Mouse (Mus musculus) heart, adult 11 months (tissue): ENCODE measurements around the gene Tigd3.

ENCODE experiments used
- DNase-seq: peaks from one replicate; pipeline ENCODE4 v3.0.0; 2022

Gene Tigd3

DNA sequence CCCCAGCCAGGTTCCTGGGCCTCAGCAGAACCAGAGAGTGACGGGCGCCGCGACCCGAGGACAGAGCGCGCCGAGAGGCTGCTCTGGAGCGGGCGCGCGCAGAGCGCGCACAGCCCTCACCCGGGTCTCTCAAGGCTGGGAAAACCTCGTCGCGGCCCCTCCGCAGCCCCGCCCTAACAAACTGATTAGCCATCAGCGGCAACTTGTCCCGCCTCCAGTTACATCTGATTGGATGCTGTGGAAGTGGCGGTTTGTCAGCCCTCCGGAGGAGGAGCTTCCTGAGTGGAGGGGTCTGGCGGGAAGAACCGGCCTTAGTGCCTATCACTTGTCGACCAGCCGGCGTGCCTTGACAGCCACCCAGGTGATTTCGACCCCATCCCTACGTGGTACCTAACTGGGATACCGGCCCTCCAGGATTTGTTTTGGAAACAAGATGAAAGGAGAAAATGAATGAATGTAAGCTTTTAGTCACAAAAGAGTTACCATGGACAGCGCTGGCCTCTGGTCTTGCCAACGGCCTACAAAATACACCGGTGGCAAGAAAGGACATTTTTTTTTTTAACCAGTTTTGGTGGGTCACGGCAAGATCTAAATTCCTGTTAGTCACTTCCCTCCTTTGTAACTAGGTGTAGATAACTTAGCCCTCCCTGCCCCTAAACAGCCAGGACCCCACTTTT lies at the start of gene Tigd3:
Gene Tigd3, minus strand, starts transcription at position 148 of the 677 bp plus-strand sequence.
- DNase-seq, result peak; percentile 100

GRCm38 (mm10) chr19:5943404-5943803 lies 49.5 kb upstream of the Tigd3 start:
- DNase-seq, result peak; percentile 90

DNA sequence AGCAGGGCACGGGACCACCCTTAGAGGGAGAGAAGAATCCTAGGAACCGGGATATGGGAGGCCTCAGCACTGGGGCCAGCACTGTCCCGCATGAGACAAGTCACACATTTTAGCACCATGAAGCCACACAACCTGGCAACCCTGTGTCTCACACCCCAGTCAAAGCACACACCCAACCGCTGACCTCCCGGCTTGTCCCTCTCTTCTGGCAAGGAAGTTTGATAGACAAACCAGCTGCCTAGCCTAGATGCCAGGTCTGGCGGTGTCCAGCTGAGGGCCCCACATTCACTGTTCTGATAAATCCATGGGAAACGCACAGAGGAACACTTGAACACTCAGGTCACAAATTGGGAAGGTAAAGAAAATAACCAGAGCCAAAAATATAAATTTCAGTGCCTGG lies 48.6 kb upstream of the Tigd3 start:
- DNase-seq, result peak; percentile 91

GRCm38 (mm10) chr19:5940656-5941055 lies 46.7 kb upstream of the Tigd3 start:
- DNase-seq, result peak; percentile 95

DNA sequence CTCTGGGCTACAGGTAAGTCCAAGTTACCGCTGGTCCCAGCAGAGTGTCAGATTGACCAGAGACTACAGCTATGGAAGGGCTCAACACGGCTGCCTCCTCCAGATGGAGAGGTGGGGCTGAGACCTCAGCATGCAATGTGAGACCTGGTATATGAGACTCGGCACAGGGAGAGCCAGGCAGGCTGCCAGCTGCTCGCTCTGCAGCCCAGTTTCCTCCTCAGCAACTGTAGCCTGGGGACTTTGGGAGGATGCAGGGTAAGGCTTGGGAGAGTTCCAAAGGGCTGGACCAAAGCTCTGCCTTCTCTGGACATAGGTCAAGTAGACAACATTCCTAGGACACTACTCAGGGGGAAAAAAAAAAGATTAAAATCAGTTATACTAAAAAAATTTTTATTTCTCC lies 46.2 kb upstream of the Tigd3 start:
- DNase-seq, result peak; percentile 99

DNA sequence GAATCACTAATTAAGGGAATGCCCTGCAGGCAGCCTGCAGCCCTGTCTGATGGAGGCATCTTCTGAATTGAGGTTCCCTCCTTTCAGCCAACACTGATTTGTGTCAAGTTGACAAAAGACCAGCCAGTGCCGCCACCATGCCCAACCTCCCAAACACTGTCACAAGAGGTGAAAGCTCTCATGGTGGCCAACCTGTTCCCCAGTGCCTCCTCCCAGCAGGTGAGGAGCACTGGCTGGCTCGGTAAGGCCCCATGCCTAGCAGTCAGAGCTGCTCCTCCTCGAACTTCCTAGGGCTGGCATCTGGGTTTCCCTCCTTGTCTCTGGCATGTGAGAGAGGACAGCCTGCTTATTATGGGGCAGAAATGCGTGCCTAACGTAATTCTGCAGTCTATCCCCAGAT lies 45.8 kb upstream of the Tigd3 start:
- DNase-seq, result peak; percentile 90

DNA sequence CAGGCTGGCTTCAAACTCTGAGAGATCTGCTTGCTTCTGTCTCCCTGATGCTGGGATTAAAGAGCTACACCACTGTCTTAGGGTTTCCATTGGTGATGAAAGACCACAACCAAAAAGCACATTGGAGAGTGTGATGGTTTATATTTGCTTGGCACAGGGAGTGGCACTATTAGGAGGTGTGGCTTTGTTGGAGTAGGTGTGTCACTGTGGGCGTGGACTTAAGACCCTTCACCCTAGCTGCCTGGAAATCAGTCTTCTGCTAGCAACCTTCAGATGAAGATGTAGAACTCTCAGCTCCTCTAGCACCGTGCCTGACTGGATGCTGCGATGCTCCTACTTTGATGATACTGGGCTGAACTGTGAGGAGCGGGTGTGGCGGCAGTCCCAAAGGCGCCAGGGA lies 44.6 kb upstream of the Tigd3 start:
- DNase-seq, result peak; percentile 78

DNA sequence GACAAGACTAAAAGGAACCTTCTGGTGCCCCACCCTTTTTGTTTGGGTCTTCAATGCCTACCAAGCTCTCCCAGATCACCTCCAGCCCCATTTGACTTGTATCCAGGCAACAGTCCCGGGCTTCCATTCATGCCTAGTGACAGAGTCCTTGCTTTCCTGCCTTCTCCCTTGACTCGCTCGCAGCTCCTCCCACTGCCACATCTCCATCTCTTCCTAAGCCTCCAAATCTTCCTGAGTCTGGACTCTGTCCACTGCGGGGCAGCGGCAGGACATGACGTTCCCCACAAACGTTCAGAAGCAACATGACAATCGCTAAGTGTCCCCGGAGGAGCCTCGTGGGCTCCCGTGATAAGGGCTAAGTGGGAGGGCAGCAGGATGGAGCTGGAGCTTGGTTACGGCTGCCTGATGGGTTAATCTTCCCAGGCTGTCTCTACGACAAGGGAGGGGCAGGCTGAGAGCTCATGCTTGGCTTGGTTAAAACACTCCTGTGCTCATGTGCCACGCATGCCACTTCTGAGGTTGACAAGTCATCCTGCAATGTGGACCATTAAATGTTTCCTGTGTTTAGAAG lies 44.0 kb upstream of the Tigd3 start:
- peak; percentile 94 for DNase-seq

- peak; percentile 95 for DNase-seq
These were observed 43.3 kb upstream of the Tigd3 start for GRCm38 (mm10) chr19:5937095-5937835.

DNA sequence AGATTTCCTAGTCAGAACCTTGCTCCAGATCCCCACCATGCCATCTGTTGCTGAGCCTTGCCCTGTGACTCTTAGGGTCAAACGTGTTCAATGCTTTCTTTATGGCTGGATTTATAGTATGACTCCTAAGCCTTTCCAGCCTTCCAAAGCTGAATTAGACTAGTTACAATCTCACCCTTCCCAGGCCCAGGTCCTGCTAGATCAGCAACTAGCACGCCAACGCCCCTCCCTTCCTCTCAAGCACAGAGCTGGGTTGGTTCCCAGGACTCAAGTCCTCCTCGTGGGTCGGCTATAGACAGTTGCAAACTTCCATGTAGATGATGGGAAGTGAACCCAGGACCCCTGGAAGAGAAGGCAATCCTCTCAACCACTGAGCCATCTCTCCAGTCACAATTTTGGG lies 41.7 kb upstream of the Tigd3 start:
- peak; percentile 97 for DNase-seq

DNA sequence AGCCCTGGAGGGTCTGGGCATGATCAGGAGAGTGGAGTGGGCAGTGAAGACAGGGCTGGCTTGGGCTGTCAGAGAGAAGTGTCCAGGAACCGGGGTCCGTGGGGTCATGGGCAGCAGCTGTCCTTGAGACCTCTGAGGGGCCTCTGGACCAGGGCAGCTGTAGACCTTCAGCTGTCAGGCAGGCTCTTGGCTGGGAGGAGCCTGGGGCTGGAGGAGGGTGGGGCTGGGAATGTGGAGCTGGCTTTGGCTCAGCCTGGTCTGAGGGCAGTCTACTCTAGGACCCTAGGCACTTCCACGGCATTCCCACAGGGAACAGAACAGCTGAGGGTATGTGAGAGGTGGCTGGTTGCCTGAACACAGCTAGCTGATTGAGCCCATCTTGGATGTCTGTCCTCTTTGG lies 41.3 kb upstream of the Tigd3 start:
- peak; percentile 98 for DNase-seq

DNA sequence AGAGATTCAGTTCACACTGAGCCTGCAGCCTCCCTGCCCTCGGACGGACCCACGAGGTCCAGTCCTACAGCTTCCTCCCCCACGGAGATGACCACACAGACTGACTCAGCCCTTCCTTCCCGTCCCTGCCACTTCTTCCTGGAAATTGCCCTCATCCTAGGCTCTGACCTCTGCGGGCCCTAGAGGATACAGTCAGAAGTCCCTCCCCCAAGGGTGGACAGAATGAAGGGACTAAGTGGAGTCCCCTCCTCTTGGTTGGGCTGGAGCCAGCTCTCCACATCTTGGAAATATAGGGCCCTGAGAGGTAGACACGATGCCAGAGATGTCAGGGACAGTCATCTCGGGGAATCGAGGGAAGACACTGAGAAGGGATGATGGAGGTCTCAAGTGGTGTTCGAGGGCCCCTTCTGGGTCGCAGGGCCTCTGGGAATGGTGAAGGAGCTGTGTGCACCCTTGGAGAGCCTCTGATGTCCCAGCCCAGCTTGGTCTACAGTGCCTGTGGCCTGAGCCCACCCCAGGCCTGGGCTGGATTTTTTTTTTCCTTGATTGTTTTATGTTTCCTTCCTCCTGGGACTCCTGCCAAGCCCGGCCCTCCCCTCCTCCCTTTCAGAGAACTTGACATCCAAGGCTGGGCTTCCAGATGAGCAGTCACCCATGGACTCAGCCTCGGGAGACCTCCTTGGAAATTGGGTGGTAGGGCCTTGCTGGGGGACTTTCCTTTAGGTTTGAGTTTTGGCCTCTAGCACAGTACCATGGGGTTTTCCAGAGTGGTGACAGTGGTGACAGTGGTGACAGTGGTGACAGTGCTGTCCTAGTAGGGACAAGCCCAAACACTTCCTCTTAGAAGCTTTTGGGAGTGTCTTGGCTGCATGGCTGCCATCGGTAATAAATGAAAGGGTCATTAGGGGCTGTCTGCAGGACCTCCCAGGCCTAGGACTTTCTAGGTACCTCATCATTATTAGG lies 36.0 kb upstream of the Tigd3 start:
- DNase-seq, result peak; percentile 98

GRCm38 (mm10) chr19:5928546-5928945 lies 34.6 kb upstream of the Tigd3 start:
- peak; percentile 90 for DNase-seq

- DNase-seq, result peak; percentile 72
These were observed 34.2 kb upstream of the Tigd3 start for GRCm38 (mm10) chr19:5928104-5928503.

DNA sequence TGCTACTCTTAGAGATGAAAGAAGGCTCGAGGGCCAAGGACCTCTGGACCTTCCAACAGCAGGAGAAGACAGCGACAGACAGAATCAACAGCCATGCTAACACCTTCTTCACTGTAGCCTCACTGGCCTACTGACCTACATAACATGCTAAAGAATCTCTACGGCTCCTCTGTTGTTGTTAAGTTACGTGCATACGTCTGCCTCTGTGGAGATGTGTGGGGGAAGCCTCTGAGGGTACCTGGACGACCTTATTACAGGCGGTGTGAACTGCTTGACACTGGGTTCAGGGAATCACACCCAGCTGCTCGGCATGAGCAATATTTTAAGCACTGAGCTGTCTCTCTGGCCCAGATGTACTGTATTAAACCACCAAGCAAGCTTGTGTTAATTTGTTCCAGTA lies 33.6 kb upstream of the Tigd3 start:
- DNase-seq, result peak; percentile 83

DNA sequence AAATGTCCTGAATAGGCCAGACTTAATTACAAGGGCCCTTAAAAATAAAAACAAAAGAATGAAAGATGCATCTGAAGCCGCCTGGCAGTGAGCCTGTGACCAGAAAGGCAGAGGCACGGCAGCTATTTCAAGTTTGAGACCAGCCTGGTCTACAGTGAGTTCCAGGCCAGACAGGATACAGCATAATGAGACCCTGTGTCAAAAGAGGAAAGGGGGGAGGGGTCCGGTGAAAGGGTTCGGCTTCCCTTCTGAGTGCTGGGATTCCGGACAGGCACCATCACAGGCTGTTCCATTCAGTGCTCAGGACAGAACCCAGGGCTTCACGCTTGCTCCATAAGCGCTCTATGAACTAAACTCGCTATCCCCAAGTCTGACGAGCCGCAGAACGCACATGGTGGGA lies 33.1 kb upstream of the Tigd3 start:
- peak; percentile 92 for DNase-seq

DNA sequence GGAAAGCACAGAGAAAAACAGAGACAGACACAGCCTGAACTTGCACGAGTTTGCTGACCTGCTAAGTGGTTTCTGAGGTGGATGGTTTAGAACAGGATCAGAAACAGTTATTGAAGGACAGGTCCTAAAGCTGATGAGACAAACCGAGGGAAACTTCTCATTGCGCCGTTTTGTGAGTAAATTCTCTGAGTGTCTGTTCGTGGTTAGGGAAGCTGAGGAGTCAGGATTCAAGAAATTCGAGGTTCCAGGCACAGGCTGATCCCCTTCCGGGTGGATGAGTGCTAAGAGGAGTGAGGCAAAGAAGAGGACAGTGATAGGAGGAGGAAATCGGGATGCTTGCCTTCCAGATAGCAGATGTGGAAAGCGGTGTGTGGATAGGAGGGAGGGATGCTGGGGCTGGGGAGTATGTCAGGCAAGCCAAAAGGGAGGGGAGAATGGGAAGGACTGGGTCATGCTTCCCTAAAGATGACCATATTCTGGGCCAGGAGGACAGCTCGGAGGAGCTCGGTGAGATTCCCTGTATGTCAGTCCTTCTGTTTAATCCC lies 31.4 kb upstream of the Tigd3 start:
- DNase-seq, result peak; percentile 92

- DNase-seq, result peak; percentile 100
These were observed 30.8 kb upstream of the Tigd3 start, which contains the start of gene Cdc42ep2 for GRCm38 (mm10) chr19:5924713-5925093. Cdc42ep2 (minus strand) TSS chr19:5924816.

GRCm38 (mm10) chr19:5923990-5924712 lies 30.2 kb upstream of the Tigd3 start:
- DNase-seq, result peak; percentile 99

- peak; percentile 89 for DNase-seq
These were observed 29.0 kb upstream of the Tigd3 start for GRCm38 (mm10) chr19:5922963-5923362.

GRCm38 (mm10) chr19:5922119-5922942 lies 28.4 kb upstream of the Tigd3 start:
- peak; percentile 99 for DNase-seq
